Mouse (Mus musculus) liver, embryonic 14.5 days (tissue): ENCODE data around the gene Ptprn2. TPM values are rescaled to one million over a fixed set of nuclear protein-coding genes. Genes with fewer than 3 reads are reported as not detected.

Experiments used
- ATAC-seq: fragments of 200-750 bp; cut with Nextera tagmentation; 2 replicates; pipeline ENCODE4 v1.8.0; 2017; ENCODE audit warnings: moderate number of reproducible peaks, mild to moderate bottlenecking, moderate library complexity; ENCODE audit not compliant: insufficient read depth
- DNase-seq, 3 experiments: peaks; one replicate each; pipeline ENCODE4 v3.0.0-alpha.2; 2012 to 2013; ENCODE audit warnings: low read depth in 3 of 3, low spot score in 3 of 3
- H3K27ac ChIP-seq: fragments of 300-500 bp; sonication (generic); 2 replicates; pipeline ENCODE4 v1.5.1; 2014; ENCODE audit warnings: moderate library complexity, mild to moderate bottlenecking, control low read depth, inconsistent platforms
- H3K27me3 ChIP-seq: fragments of 300-500 bp; sonication (generic); 2 replicates; pipeline ENCODE4 v1.6.1; 2014; ENCODE audit warnings: mild to moderate bottlenecking, low read length, moderate library complexity; ENCODE audit not compliant: control insufficient read depth, insufficient read depth
- H3K36me3 ChIP-seq: fragments of 300-500 bp; sonication (generic); replicated peaks from 2 replicates; pipeline ENCODE4 v1.6.1; 2014; ENCODE audit warnings: low read depth; ENCODE audit not compliant: control insufficient read depth, insufficient read depth
- H3K4me1 ChIP-seq, 2 experiments: fragments of 200-500 bp in 1 of 2; fragments of 300-500 bp in 1 of 2; sonication (generic) in 1 of 2; replicated peaks; 2 replicates each; pipeline ENCODE4 v1.6.1; 2012 to 2014; ENCODE audit warnings: antibody characterized with exemption in 1 of 2, inconsistent platforms in 1 of 2, low read length in 1 of 2; ENCODE audit not compliant: control insufficient read depth in 2 of 2, insufficient read depth in 2 of 2
- H3K4me2 ChIP-seq: fragments of 300-500 bp; sonication (generic); 2 replicates; pipeline ENCODE4 v1.6.1; 2014; ENCODE audit warnings: low read depth, mild to moderate bottlenecking, control low read depth, moderate library complexity
- H3K4me3 ChIP-seq, 2 experiments: fragments of 200-500 bp in 1 of 2; fragments of 300-500 bp in 1 of 2; sonication (generic) in 1 of 2; 2 replicates each; pipeline ENCODE4 v1.5.1; 2012 to 2014; ENCODE audit warnings: low read depth in 2 of 2, low read length in 2 of 2, mild to moderate bottlenecking in 2 of 2, control low read depth in 1 of 2, inconsistent platforms in 1 of 2, moderate library complexity in 1 of 2; ENCODE audit not compliant: insufficient read depth in 1 of 2
- H3K9ac ChIP-seq: fragments of 300-500 bp; sonication (generic); replicated peaks from 2 replicates; pipeline ENCODE4 v1.6.1; 2014; ENCODE audit warnings: mild to moderate bottlenecking, control low read depth, moderate library complexity
- H3K9me3 ChIP-seq: fragments of 300-500 bp; sonication (generic); 2 replicates; pipeline ENCODE4 v1.6.1; 2016; ENCODE audit warnings: low read length, mixed read lengths; ENCODE audit not compliant: control insufficient read depth
- CTCF ChIP-seq: IDR thresholded peaks from 2 replicates; pipeline ENCODE4 v1.5.1; 2016; ENCODE audit warnings: antibody characterized with exemption, low read depth, control low read depth
- EP300 ChIP-seq: IDR thresholded peaks from 2 replicates; pipeline ENCODE4 v1.6.1; 2016; ENCODE audit warnings: antibody characterized with exemption, low read depth
- WGBS: fragments of 180-500 bp; shearing (Covaris S2); extraction: QIAGEN DNeasy Blood & Tissue Kit; methylation state at CpG from one replicate; pipeline ENCODE4 v1.1.7; 2014; ENCODE audit not compliant: insufficient replicate concordance; 5-methylcytosine and 5-hydroxymethylcytosine counted together
- polyA plus RNA-seq, 2 experiments: library from polyadenylated mRNA; depleted of rRNA in 1 of 2; stranded (reverse) in 1 of 2; unstranded in 1 of 2; fragments of >200 nt; fragmentation: Nextera tagmentation in 1 of 2; extraction: Ambion mirVana in 1 of 2; gene quantifications; 2 replicates each; pipeline versions ENCODE4 v1.2.1 to v1.2.3; 2012 to 2014

Ptprn2 gene
- polyA plus RNA-seq, 2 experiments, result 0.04 TPM; not detected in 1

- Histone ChIP-seq H3K9me3 (no peaks in the 10 kb centered on the region), H3K27me3 (no peaks in the 10 kb centered on the region), H3K9ac (no peak overlapping the region), H3K4me1 (no peaks in the 10 kb centered on the region), H3K36me3 (no peaks in the 10 kb centered on the region), H3K27ac (no peak overlapping the region), H3K4me3 (no peak overlapping the region), H3K4me2 (no peak overlapping the region)
- DNase-seq (no peak), ATAC-seq (no peak)
- TF ChIP-seq CTCF (no peak), EP300 (no peak)
- WGBS, result 50% methylated on average over 1 of the region's 1 CpGs
Observed at GRCm38 (mm10) chr12:116752784-116753183, 267.3 kb downstream of the Ptprn2 start.

GRCm38 (mm10) chr12:116763961-116764360 is 278.4 kb downstream of the Ptprn2 start:
- Histone ChIP-seq H3K9ac (no peak overlapping the region), H3K4me3 (no peak overlapping the region), H3K4me2 (no peak overlapping the region), H3K27ac (no peak overlapping the region), H3K27me3 (no peaks in the 10 kb centered on the region), H3K36me3 (no peaks in the 10 kb centered on the region), H3K9me3 (no peaks in the 10 kb centered on the region), H3K4me1 (no peaks in the 10 kb centered on the region)
- DNase-seq (no peak), ATAC-seq (no peak)
- TF ChIP-seq EP300, result no peak
- TF ChIP-seq CTCF, result no peak

- Histone ChIP-seq H3K4me2 (no peak overlapping the region), H3K9me3 (no peaks in the 10 kb centered on the region), H3K27ac (no peak overlapping the region), H3K4me1 (0 out of 4 replicates have a peak, but pooled peaks cover 0 to 1% of the 10 kb centered on the region in 2 experiments), H3K9ac (no peak overlapping the region), H3K27me3 (no peaks in the 10 kb centered on the region), H3K36me3 (no peaks in the 10 kb centered on the region), H3K4me3 (no peak overlapping the region)
- ATAC-seq, result no peak
- WGBS, result 52% methylated on average over 6 of the region's 6 CpGs
- DNase-seq, result no peak
- TF ChIP-seq CTCF, result no peak
- no peak for TF ChIP-seq EP300
Observed at GRCm38 (mm10) chr12:116770911-116771310, 285.4 kb downstream of the Ptprn2 start.

- Histone ChIP-seq H3K36me3 (no peaks in the 10 kb centered on the region), H3K4me2 (no peak overlapping the region), H3K9ac (no peak overlapping the region), H3K4me1 (0 out of 4 replicates have a peak, but pooled peaks cover 0 to 1% of the 10 kb centered on the region in 2 experiments), H3K27me3 (no peaks in the 10 kb centered on the region), H3K4me3 (no peak overlapping the region), H3K27ac (no peak overlapping the region), H3K9me3 (no peaks in the 10 kb centered on the region)
- ATAC-seq (no peak), DNase-seq (no peak)
- WGBS, result 38% methylated on average over 4 of the region's 4 CpGs
- TF ChIP-seq CTCF, result no peak
- TF ChIP-seq EP300, result no peak
Observed at GRCm38 (mm10) chr12:116771493-116771892, 286.0 kb downstream of the Ptprn2 start.

GRCm38 (mm10) chr12:116772081-116772566 is 286.6 kb downstream of the Ptprn2 start:
- Histone ChIP-seq H3K9me3 (no peaks in the 10 kb centered on the region), H3K27ac (no peak overlapping the region), H3K4me2 (no peak overlapping the region), H3K27me3 (no peaks in the 10 kb centered on the region), H3K4me1 (0 out of 4 replicates have a peak, but pooled peaks cover 0 to 1% of the 10 kb centered on the region in 2 experiments), H3K36me3 (no peaks in the 10 kb centered on the region), H3K9ac (no peak overlapping the region), H3K4me3 (no peak overlapping the region)
- DNase-seq, result peak in 2 of 3 experiments; percentile 13 to 16
- ATAC-seq, result peak; percentile 70
- TF ChIP-seq EP300 (no peak), CTCF (no peak)
- WGBS, result 47% methylated on average over 7 of the region's 7 CpGs
